Mouse (Mus musculus) kidney, embryonic 16.5 days (tissue): ENCODE data around the gene Inca1. TPM values are rescaled to one million over a fixed set of nuclear protein-coding genes. Genes with fewer than 3 reads are reported as not detected.

Experiments used
- ATAC-seq: fragments of 200-750 bp; cut with Nextera tagmentation; 2 replicates; pipeline ENCODE4 v1.8.0; 2017; ENCODE audit warnings: moderate TSS enrichment; ENCODE audit not compliant: low FRiP score, low TSS enrichment
- H3K27ac ChIP-seq: fragments of 300-500 bp; sonication (generic); 2 replicates; pipeline ENCODE4 v1.5.1; 2014; ENCODE audit warnings: low read length
- H3K27me3 ChIP-seq: fragments of 300-500 bp; sonication (generic); 2 replicates; pipeline ENCODE4 v1.6.1; 2014; ENCODE audit warnings: low read length, control low read depth, mixed read lengths; ENCODE audit not compliant: insufficient read depth
- H3K36me3 ChIP-seq: fragments of 300-500 bp; sonication (generic); 2 replicates; pipeline ENCODE4 v1.6.1; 2014; ENCODE audit warnings: low read length, control low read depth, mixed read lengths; ENCODE audit not compliant: insufficient read depth
- H3K4me1 ChIP-seq: fragments of 300-500 bp; sonication (generic); 2 replicates; pipeline ENCODE4 v1.6.1; 2014; ENCODE audit warnings: low read length, control low read depth, mixed read lengths; ENCODE audit not compliant: insufficient read depth
- H3K4me2 ChIP-seq: fragments of 300-500 bp; sonication (generic); replicated peaks from 2 replicates; pipeline ENCODE4 v1.6.1; 2014; ENCODE audit warnings: low read depth, low read length
- H3K4me3 ChIP-seq: fragments of 300-500 bp; sonication (generic); 2 replicates; pipeline ENCODE4 v1.5.1; 2014; ENCODE audit warnings: mild to moderate bottlenecking, low read length
- H3K9ac ChIP-seq: fragments of 300-500 bp; sonication (generic); replicated peaks from 2 replicates; pipeline ENCODE4 v1.6.1; 2014; ENCODE audit warnings: low read length
- H3K9me3 ChIP-seq: fragments of 300-500 bp; sonication (generic); 2 replicates; pipeline ENCODE4 v1.6.1; 2016; ENCODE audit warnings: low read length, control low read depth
- WGBS: fragments of 180-500 bp; shearing (Covaris S2); extraction: QIAGEN DNeasy Blood & Tissue Kit; methylation state at CpG from one replicate; pipeline ENCODE4 v1.1.7; 2014; 5-methylcytosine and 5-hydroxymethylcytosine counted together
- microRNA-seq: library from miRNA; unstranded; fragments of <30 nt; microRNA quantifications from one replicate; pipeline ENCODE4, GENCODE M21; 2016
- polyA plus RNA-seq: library from polyadenylated mRNA; unstranded; fragments of >200 nt; fragmentation: Nextera tagmentation; extraction: Ambion mirVana; gene quantifications from 2 replicates; pipeline ENCODE4 v1.2.1, GENCODE M21; 2015

Inca1 gene
- polyA plus RNA-seq, 1 experiment from 2014 or later: 1.6 TPM

DNA sequence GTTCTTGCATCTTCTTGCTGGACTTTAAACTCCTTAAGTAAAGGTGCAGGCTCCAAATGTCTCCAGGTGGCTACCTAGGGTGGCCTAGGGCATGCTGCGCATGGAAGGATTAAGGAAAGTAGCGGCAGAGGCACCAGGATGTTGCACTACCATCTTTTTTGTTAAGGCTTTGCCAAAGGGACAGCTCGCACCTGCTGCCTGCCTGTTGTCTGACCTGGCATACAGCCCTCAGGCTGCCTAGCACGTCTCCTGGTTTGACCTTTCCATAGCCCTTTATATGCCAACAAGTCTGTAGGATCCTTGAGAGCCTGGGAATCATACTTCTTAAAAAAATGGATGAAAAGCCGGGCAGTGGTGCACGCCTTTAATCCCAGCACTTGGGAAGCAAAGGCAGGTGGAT lies 56.9 kb downstream of the Inca1 start:
- no peaks in the 10 kb centered on the region for H3K27me3 ChIP-seq
- no peak overlapping the region for H3K4me2 ChIP-seq
- no peak overlapping the region for H3K9ac ChIP-seq
- peaks cover 16% of the 10 kb centered on the region for H3K4me1 ChIP-seq
- no peak for ATAC-seq
- WGBS: 92% methylated on average over 6 of the region's 6 CpGs
- no peak overlapping the region for H3K4me3 ChIP-seq
- H3K36me3 ChIP-seq: peaks cover 21% of the 10 kb centered on the region
- H3K9me3 ChIP-seq: no peaks in the 10 kb centered on the region
- H3K27ac ChIP-seq: no peak overlapping the region

DNA sequence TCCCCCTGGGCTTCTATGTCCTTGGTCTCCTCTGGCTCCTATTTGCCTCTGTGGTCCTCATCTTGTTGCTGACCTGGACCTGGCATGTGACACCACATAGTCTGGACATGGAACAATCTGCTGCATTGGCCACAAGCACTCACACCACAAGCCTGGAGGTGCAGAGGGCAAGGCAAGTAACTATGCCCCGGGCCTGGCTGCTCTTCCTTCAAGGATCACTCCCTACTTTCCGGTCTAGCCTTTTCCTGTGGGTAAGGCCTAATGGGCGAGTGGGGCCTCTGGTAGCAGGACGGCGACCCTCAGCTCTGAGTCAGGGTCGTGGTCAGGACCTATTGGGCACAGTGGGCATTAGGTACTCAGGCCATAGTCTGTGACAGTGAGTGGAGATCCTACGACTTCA lies 58.7 kb downstream of the Inca1 start:
- Histone ChIP-seq H3K9me3 (no peaks in the 10 kb centered on the region), H3K4me1 (peaks cover 12% of the 10 kb centered on the region), H3K36me3 (peaks cover 21% of the 10 kb centered on the region), H3K27ac (no peak overlapping the region), H3K9ac (no peak overlapping the region), H3K4me2 (no peak overlapping the region), H3K27me3 (no peaks in the 10 kb centered on the region), H3K4me3 (no peak overlapping the region)
- WGBS: 81% methylated on average over 7 of the region's 7 CpGs
- no peak for ATAC-seq

DNA sequence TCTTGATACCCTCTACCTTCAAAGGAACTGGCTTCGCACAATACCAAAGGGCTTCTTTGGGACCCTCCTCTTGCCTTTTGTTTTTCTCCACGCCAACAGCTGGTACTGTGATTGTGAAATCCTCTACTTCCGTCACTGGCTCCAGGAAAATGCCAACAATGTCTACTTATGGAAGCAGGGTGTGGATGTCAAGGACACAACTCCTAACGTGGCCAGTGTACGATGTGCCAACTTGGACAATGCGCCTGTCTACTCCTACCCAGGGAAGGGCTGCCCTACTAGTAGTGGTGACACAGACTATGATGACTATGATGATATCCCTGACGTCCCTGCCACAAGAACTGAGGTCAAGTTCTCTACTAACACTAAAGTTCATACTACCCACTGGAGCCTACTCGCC lies 60.0 kb downstream of the Inca1 start:
- WGBS: 84% methylated on average over 8 of the region's 8 CpGs
- H3K4me3 ChIP-seq: no peak overlapping the region
- ATAC-seq: no peak
- H3K9me3 ChIP-seq: no peaks in the 10 kb centered on the region
- H3K27me3 ChIP-seq: no peaks in the 10 kb centered on the region
- peaks cover 16% of the 10 kb centered on the region for H3K36me3 ChIP-seq
- H3K9ac ChIP-seq: no peak overlapping the region
- no peak overlapping the region for H3K4me2 ChIP-seq
- H3K4me1 ChIP-seq: no peaks in the 10 kb centered on the region
- no peak overlapping the region for H3K27ac ChIP-seq

DNA sequence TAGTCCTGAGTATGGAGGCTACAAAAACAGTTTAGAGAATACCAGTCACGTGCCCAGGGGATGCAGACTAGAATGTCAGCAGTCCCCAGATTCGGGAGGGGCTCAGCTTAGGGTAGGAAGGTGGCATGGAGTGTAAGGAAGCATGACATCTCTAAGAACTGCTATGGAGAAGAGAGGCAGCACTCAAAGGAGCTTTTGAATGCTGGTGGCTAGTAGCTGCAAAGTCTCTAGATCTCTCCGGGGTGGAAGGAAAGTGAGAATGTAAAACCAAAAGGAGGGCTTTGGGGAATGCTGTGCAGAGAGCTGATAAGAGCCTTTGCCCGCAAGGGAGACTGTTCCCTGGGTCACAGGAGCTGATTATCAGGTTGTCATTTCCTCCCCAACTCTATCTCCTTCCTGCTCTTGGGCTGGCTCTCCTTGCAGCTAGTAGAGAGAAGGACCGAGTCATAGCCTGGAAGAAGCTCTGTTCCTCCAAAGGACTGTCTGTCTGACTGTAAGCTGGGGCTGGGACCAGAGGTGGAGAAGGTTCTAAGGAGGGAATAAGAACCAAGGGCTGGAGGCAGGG lies 61.2 kb downstream of the Inca1 start, which contains the start of gene Gp1ba:
Gene Gp1ba, plus strand, starts transcription at position 409 of the 565 bp plus-strand sequence.
- Histone ChIP-seq H3K9me3 (no peaks in the 10 kb centered on the region), H3K4me3 (no peak within 1 kb of the TSS), H3K27ac (no peak within 1 kb of the TSS), H3K36me3 (0 out of 2 replicates have a peak, but pooled peaks cover 8% of the 10 kb centered on the region), H3K9ac (no peak within 1 kb of the TSS), H3K27me3 (no peaks in the 10 kb centered on the region), H3K4me1 (no peaks in the 10 kb centered on the region), H3K4me2 (no peak within 1 kb of the TSS)
- no peak for ATAC-seq
- WGBS: 39% methylated on average over 5 of the region's 5 CpGs

Small RNA genes lying within 50 kb of the gene (microRNA-seq; reads per million reads assigned to microRNA genes)
- not detected for gene Mir6925

Other genes starting within 250 kb of the Inca1 start
- 43.9 and 46.3 TPM in 2 replicates for gene Med11, start 248.2 kb downstream of the Inca1 start, polyA plus RNA-seq
- 1.4 and 1.5 TPM in 2 replicates for gene Zmynd15, start 240.7 kb downstream of the Inca1 start, polyA plus RNA-seq
- gene Cxcl16, start 240.2 kb downstream of the Inca1 start, polyA plus RNA-seq: 9.1 and 9.7 TPM in 2 replicates
- gene Tm4sf5, start 194.9 kb downstream of the Inca1 start, polyA plus RNA-seq: 0.69 and 0.80 TPM in 2 replicates
- gene Vmo1, start 185.5 kb downstream of the Inca1 start, polyA plus RNA-seq: 0.37 and 0.50 TPM in 2 replicates
- 0.51 and 0.62 TPM in 2 replicates for gene Gltpd2, start 181.0 kb downstream of the Inca1 start, polyA plus RNA-seq
- 789 and 872 TPM in 2 replicates for gene Psmb6, start 174.8 kb downstream of the Inca1 start, polyA plus RNA-seq
- gene Gm40193, start 167.2 kb downstream of the Inca1 start, polyA plus RNA-seq: not detected in 2 replicates
- 8.5 and 8.8 TPM in 2 replicates for gene Pld2, start 160.1 kb downstream of the Inca1 start, polyA plus RNA-seq
- 15.9 and 17.4 TPM in 2 replicates for gene Mink1, start 137.3 kb downstream of the Inca1 start, polyA plus RNA-seq
- not detected in 2 replicates for gene 4930544D05Rik, start 84.3 kb downstream of the Inca1 start, polyA plus RNA-seq
- gene Chrne, start 80.9 kb downstream of the Inca1 start, polyA plus RNA-seq: 0.19 TPM in 1 of 2 replicates, not detected in the other
- 0.11 and 0.21 TPM in 2 replicates for gene Gp1ba, start 61.0 kb downstream of the Inca1 start, polyA plus RNA-seq
- 130 and 137 TPM in 2 replicates for gene Rnf167, start 52.9 kb downstream of the Inca1 start, polyA plus RNA-seq
- 229 and 235 TPM in 2 replicates for gene Slc25a11, start 52.7 kb downstream of the Inca1 start, polyA plus RNA-seq
- gene Pfn1, start 45.5 kb downstream of the Inca1 start, polyA plus RNA-seq: 1,671 and 1,948 TPM in 2 replicates
- gene Eno3, start 43.0 kb downstream of the Inca1 start, polyA plus RNA-seq: 23.1 and 28.0 TPM in 2 replicates
- 206 and 209 TPM in 2 replicates for gene Spag7, start 30.7 kb downstream of the Inca1 start, polyA plus RNA-seq
- gene Camta2, start 12.1 kb downstream of the Inca1 start, polyA plus RNA-seq: 12.7 and 17.0 TPM in 2 replicates
- 2.5 and 3.5 TPM in 2 replicates for gene Kif1c, start 393 bp upstream of the Inca1 start, polyA plus RNA-seq
- 8.6 and 8.7 TPM in 2 replicates for gene Zfp3, start 64.1 kb upstream of the Inca1 start, polyA plus RNA-seq
- 0.20 and 0.22 TPM in 2 replicates for gene Scimp, start 112.4 kb upstream of the Inca1 start, polyA plus RNA-seq
- gene Rabep1, start 144.6 kb upstream of the Inca1 start, polyA plus RNA-seq: 29.5 and 31.6 TPM in 2 replicates